Mouse (Mus musculus): ENCODE results near the gene Slc7a14.
"Not testable (repeated sequence)": the region's sequence is repeated elsewhere in the genome, so short reads cannot be mapped to it uniquely, and the experiment has no call there.

Slc7a14 gene

DNA sequence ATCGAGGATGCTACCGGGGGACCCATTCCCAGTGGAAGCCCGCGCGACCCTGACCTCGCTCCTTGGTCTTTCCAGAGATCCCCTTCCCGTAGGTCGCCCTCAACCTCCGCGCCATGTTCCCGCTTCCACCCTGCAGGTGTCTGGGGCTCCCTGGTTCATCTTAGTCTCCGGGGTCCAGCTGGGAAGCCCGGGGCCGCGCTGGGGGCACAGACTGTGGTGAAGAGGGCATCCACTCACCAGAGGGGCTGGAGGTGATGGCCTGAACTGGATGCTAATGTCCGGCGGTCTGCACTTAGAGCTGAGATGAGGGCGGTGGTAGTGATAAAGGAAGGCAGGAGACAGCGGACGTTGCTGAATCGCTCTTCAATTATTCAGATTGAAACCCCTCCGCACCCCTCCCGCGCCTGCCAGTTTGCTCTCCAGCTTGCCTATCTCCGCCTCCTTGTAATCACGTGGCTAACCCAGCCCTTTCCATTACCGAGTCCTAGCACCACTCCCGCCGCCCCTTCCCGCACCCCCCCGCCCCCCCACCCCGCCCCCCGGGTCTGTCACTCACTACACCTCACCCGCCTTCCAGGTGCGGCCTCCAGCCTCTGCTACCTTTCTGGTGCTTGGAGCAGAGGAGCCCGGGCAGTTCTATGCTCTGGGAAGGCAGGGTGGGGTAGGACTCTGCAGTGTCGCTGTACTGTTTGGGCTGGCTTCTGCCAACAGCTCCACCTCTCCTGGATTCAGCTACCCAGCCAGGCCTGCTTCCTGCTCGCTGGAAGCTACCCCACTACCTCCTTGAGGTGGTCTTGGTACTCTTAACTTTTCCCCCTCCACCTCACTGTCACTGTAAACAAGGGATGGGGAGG is at the start of gene Slc7a14:
TSS of gene Slc7a14 (minus strand) at position 445 of the 854 bp plus-strand sequence.
- no peak for DNase-seq (ENCODE audit: low read depth in 2 of 2, low spot score in 2 of 2)

DNA sequence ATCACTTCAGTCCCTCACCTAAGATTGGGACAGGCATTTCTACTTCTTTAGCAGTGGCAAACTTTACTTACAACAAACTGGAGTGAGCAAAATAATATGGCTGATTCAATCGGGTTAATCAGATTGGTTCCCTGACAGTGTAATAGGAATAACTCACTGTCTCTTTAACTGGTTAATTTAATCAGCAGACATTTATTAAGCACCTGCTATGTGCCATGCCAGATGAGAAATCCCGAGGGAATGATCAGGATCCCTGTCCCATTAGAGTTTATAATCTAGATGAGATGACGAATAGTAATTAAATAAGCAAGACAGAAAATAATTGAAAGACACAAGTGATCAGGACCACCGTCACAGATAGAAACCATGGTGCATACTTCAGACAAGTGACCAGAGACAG is 36.4 kb upstream of the Slc7a14 start:
- no peak for DNase-seq (ENCODE audit: low read depth in 2 of 2, low spot score in 2 of 2)

GRCm38 (mm10) chr3:31345766-31346165 is 35.6 kb upstream of the Slc7a14 start:
- no peak for DNase-seq (ENCODE audit: low read depth in 2 of 2, low spot score in 2 of 2)

- no peak for DNase-seq (ENCODE audit: low read depth in 2 of 2, low spot score in 2 of 2)
These were observed 29.1 kb upstream of the Slc7a14 start for GRCm38 (mm10) chr3:31339236-31339635.

- no peak for DNase-seq (ENCODE audit: low read depth in 2 of 2, low spot score in 2 of 2)
These were observed 18.2 kb upstream of the Slc7a14 start for GRCm38 (mm10) chr3:31328237-31328836.

DNA sequence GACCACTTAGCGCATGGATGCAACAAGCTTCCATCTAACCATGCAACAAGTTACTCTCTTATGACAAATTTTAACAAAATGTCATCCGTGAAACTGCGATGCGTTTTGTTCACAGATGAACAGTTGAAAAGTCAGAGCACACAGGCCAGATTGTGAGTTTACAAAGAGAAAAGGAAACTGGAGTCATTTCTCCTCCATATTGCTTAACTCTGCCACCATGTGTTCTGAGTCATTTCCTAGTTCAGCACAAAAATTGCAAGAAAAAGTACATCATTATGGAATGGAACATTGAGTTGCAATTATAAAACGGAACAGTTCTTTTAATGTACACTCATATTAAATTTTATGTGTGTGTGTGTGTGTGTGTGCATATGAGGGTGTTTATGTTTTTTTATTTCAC is 17.6 kb upstream of the Slc7a14 start:
- DNase-seq (ENCODE audit: low read depth in 2 of 2, low spot score in 2 of 2): no peak

GRCm38 (mm10) chr3:31324231-31324654 is 14.1 kb upstream of the Slc7a14 start:
- no peak for DNase-seq (ENCODE audit: low read depth in 2 of 2, low spot score in 2 of 2)

DNA sequence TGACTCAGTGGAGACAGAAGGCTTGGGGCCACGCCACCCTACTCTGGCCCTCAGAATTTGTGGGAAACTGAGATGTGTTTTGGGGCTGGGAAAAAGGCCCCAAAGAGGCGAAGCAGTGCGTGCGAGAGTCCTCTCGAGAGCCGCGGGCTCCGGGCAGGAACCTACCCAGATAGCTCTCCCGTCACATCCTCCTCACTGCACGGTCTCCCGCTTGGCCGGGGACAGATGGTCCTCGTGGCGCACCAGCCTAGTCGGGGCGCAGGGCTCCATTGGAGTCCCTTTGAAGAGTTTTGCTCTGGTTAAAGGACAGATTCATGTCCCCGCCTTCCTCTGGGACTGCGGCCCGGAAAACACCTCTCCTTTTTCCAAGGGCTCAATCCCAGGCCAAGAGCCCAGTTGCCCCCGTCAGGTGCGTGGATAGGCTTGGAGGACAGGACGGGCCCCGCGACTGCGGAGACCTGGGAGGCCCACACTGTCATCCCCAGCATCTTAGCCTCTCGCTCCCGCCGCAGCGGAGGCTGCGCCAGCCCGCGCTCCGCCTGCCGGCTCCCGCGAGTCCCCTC is 726 bp downstream of the Slc7a14 start:
- DNase-seq (ENCODE audit: low read depth in 2 of 2, low spot score in 2 of 2): no peak

- no peak for DNase-seq (ENCODE audit: low read depth in 2 of 2, low spot score in 2 of 2)
These were observed 1.3 kb downstream of the Slc7a14 start for GRCm38 (mm10) chr3:31308906-31309305.

DNA sequence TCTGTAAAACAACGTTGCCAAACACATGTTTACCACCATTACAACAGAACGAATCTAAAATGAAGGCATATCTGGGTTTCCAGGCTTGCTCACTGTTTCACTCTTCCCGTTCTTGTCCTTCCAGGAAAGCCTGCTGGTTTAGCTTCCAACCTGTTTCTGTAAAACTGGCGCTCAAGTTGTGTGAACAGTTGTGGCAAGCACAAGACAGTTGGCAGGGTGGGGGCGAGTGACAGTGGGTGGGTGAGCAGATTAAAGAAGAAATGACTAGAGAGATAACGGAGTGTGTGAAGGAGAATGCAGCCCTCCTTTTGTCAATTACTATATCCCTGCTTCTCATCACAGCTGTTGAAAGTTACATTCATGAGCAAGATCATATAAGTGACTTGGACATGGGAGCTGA is 2.2 kb downstream of the Slc7a14 start:
- no peak for DNase-seq (ENCODE audit: low read depth in 2 of 2, low spot score in 2 of 2)

DNA sequence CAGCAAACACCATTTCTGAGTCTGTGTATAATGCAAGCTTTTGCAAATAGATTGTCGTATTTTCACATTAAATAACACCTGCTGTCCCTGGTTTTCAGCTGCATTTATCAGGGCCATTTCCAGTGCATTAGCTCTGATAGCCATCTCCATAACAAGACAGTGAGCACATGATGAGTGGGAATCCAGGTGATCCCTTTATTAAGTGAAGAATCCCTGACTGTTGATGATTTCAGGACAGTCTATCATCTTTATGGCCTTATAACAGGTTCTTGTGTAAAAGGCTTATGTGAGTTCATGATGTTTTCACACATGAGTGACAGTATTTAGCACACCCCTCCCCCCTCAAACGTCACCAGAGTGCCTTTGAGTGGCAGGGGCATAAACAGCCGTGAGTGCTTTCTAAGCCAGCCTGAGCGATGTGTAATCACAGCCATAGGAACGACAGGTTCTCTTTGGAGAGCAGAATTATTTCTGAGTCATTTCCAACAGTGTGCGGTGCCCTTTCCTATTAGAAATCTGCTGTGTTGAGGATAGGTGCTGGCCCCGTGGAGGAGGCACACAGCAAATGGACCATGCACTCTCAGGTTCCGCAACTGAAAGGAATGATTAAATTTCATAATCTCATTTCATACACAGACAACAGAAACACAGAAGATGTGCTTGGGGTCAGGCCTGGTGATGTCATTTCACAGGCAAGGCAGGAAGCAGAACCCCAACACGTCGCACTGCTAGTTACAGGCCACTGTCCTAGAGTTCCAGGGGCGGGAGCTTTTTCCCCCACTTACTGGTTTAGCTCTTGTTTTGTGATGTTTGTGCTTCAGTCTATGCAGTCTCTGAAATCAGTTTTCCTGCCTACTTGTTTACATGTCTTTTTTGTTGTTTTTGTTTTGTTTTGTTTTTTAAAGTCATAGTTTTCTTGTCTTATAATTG is 18.2 kb downstream of the Slc7a14 start:
- DNase-seq (ENCODE audit: low read depth in 2 of 2, low spot score in 2 of 2): no peak

- DNase-seq (ENCODE audit: low read depth in 2 of 2, low spot score in 2 of 2): no peak
These were observed 22.7 kb downstream of the Slc7a14 start for GRCm38 (mm10) chr3:31287421-31287948.

- no peak for DNase-seq (ENCODE audit: low read depth in 2 of 2, low spot score in 2 of 2)
These were observed 29.1 kb downstream of the Slc7a14 start for GRCm38 (mm10) chr3:31281116-31281515.

DNA sequence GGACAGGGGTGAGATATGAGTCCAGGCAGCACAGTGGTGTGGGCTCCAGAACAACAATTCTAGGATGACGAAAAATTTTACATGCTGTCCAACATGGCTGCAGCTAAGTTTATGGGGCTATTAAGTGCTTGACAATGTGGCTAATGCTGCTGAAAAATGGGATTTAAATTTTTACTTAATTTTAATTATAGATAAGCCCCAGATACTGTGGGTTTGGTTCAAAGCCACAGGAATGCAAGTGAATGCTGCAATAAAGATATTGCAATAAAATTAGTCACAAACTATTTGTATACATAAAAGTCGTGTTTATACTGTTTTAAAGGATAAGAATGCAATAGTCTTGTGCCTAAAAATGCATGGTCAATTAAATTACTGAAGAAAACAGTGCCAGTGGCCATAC is 35.3 kb downstream of the Slc7a14 start:
- DNase-seq (ENCODE audit: low read depth in 2 of 2, low spot score in 2 of 2): no peak

GRCm38 (mm10) chr3:31273247-31273646 is 36.9 kb downstream of the Slc7a14 start:
- DNase-seq (ENCODE audit: low read depth in 2 of 2, low spot score in 2 of 2): not testable (repeated sequence)

DNA sequence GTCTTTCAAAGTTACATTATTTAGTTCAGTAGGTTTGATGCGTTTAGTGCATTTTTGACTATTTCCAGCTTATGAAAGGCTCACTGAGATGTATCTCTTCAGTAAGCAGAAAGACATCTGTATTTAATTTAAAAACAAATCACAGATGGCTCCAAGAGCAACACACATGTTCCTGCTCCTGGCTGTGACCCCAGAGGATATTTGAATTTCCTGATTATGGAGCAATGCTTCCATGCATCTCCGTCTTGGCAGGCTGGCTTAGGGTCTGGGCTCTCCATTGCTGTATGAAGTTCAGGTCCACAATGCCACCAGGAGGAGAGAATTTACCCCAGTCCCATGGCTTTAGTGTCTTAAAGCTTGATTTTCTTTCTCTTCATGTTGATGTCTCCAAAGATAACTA is 37.5 kb downstream of the Slc7a14 start:
- DNase-seq (ENCODE audit: low read depth in 2 of 2, low spot score in 2 of 2): no peak

- no peak for DNase-seq (ENCODE audit: low read depth in 2 of 2, low spot score in 2 of 2)
These were observed 40.4 kb downstream of the Slc7a14 start for GRCm38 (mm10) chr3:31269551-31270317.

- no peak for DNase-seq (ENCODE audit: low read depth in 2 of 2, low spot score in 2 of 2)
These were observed 42.3 kb downstream of the Slc7a14 start for GRCm38 (mm10) chr3:31267921-31268320.

DNA sequence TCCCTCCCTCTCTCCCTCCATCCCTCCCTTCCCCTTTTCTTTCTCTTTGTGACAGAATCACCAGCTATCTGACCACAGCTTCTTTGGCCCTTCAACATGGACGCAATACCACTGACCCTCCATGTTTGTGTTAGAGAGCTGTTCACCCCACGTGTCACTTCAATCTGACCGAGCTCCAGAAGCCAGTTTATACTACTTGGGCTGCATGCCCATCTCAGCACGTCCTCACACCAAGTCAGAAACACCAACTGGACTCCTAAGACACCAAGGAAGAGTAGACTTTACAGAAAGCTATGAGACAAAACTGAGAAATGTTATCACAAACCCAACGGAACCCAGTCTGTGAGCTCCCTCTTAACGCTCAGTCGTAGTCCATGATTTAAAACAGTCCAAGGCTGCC is 43.2 kb downstream of the Slc7a14 start:
- no peak for DNase-seq (ENCODE audit: low read depth in 2 of 2, low spot score in 2 of 2)

DNA sequence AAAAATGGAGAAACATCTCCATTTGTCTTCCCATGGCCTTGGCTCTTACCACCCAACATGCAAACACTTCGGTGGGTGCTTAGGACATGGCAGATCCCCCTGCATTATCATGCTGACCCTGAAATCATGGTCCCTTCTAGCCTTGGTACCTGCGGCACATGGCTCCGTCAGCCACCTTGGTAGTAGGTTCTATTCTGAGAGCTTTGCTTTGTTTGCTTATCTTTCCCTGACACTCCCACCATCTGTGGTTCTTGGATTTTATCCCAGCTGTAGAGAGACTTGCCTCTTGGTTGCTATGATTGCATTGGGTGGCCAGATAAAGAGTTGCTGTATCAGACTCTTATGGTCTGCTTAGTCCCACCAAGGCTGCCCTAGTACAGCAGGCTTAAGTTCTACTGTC is 46.6 kb downstream of the Slc7a14 start:
- DNase-seq (ENCODE audit: low read depth in 2 of 2, low spot score in 2 of 2): no peak
